Mouse (Mus musculus): ENCODE results near the gene Pde4b. TPM values are rescaled to one million over a fixed set of nuclear protein-coding genes. Genes with fewer than 3 reads are reported as not detected.

The Pde4b gene
- polyA plus RNA-seq, 1 experiment from 2014 or later: 51.2 TPM

GRCm38 (mm10) chr4:102574226-102574625 lies 486.9 kb downstream of the Pde4b start:
- 61% methylated on average over 9 of the region's 9 CpGs for WGBS
- no peak overlapping the region for H3K4me2 ChIP-seq (ENCODE audit: low read depth, low read length)
- ATAC-seq (ENCODE audit: low read depth): no peak
- peaks cover 8% of the 10 kb centered on the region for H3K4me1 ChIP-seq (ENCODE audit: control insufficient read depth, insufficient read depth, low read length)
- H3K9me3 ChIP-seq (ENCODE audit: control insufficient read depth, low read length): no peaks in the 10 kb centered on the region
- H3K9ac ChIP-seq (replicated peaks; ENCODE audit: low read depth, low read length): no peak overlapping the region
- H3K36me3 ChIP-seq (ENCODE audit: control insufficient read depth, insufficient read depth, low read length): no peaks in the 10 kb centered on the region
- no peak overlapping the region for H3K4me3 ChIP-seq (ENCODE audit: low read depth, low read length)
- H3K27ac ChIP-seq (ENCODE audit: low read depth, low read length): no peak overlapping the region
- H3K27me3 ChIP-seq (ENCODE audit: control insufficient read depth, insufficient read depth, low read length): peaks cover 5% of the 10 kb centered on the region; the same call in 1 of the 2 replicates

GRCm38 (mm10) chr4:102574666-102575254 lies 487.4 kb downstream of the Pde4b start:
- no peak overlapping the region for H3K4me2 ChIP-seq (ENCODE audit: low read depth, low read length)
- no peak for ATAC-seq (ENCODE audit: low read depth)

GRCm38 (mm10) chr4:102576109-102576508 lies 488.8 kb downstream of the Pde4b start:
- Histone ChIP-seq H3K4me1 (ENCODE audit: control insufficient read depth, insufficient read depth, low read length) (no peaks in the 10 kb centered on the region), H3K36me3 (ENCODE audit: control insufficient read depth, insufficient read depth, low read length) (no peaks in the 10 kb centered on the region), H3K9me3 (ENCODE audit: control insufficient read depth, low read length) (no peaks in the 10 kb centered on the region), H3K9ac (replicated peaks; ENCODE audit: low read depth, low read length) (no peak overlapping the region), H3K27me3 (ENCODE audit: control insufficient read depth, insufficient read depth, low read length) (no peaks in the 10 kb centered on the region), H3K4me3 (ENCODE audit: low read depth, low read length) (no peak overlapping the region), H3K4me2 (ENCODE audit: low read depth, low read length) (no peak overlapping the region), H3K27ac (ENCODE audit: low read depth, low read length) (no peak overlapping the region)
- 89% methylated on average over 6 of the region's 6 CpGs for WGBS
- no peak for ATAC-seq (ENCODE audit: low read depth)

More at GRCm38 (mm10) chr4:102574666-102575254, 487.4 kb downstream of the Pde4b start:
- peaks cover 7% of the 10 kb centered on the region for H3K4me1 ChIP-seq (ENCODE audit: control insufficient read depth, insufficient read depth, low read length)
- 82% methylated on average over 10 of the region's 10 CpGs for WGBS
- H3K27me3 ChIP-seq (ENCODE audit: control insufficient read depth, insufficient read depth, low read length): peaks cover 5% of the 10 kb centered on the region; the same call in 1 of the 2 replicates
- H3K27ac ChIP-seq (ENCODE audit: low read depth, low read length): no peak overlapping the region
- H3K4me3 ChIP-seq (ENCODE audit: low read depth, low read length): no peak overlapping the region
- no peaks in the 10 kb centered on the region for H3K9me3 ChIP-seq (ENCODE audit: control insufficient read depth, low read length)
- H3K9ac ChIP-seq (replicated peaks; ENCODE audit: low read depth, low read length): no peak overlapping the region
- H3K36me3 ChIP-seq (ENCODE audit: control insufficient read depth, insufficient read depth, low read length): no peaks in the 10 kb centered on the region

DNA sequence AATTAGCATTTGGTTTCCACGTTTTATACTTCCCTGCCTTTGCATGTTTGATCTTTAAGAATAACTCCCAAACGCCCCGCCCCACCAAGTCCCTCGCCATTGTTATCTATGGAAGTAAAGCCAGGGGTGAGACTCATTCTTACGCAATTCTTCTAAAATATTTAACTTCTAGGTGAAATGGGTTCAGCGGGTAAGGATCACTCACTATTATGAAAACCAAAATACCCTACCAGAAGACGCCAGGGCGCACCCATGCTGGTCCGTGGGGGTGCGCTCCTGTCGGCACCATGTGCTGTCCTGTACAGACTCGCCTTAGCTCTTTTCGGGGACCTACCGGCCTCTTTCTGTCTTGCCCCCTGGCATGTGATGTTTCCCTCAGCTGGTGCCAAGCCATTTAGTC lies 490.3 kb downstream of the Pde4b start:
- no peaks in the 10 kb centered on the region for H3K27me3 ChIP-seq (ENCODE audit: control insufficient read depth, insufficient read depth, low read length)

DNA sequence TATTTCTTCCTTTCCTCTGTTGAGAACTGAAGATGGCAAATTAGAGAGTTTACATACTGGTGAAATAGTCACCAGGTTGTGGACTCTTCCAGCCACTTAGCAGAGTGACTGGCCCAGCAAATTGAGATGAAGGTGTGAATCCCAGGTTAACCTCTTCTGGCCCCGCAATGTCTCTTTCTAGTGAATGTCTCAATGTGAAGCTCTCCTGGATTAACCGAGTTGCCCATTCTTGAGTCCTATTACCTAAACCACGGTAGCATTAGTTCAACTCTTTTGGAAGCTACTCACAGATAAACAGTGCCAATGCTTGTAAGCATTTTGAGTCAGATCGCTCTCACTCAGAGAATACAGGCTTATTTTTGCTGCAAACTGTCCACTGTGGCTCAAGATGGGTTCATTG lies 491.7 kb downstream of the Pde4b start:
- Histone ChIP-seq H3K4me2 (ENCODE audit: low read depth, low read length) (no peak overlapping the region), H3K27ac (ENCODE audit: low read depth, low read length) (no peak overlapping the region), H3K4me1 (ENCODE audit: control insufficient read depth, insufficient read depth, low read length) (no peaks in the 10 kb centered on the region), H3K36me3 (ENCODE audit: control insufficient read depth, insufficient read depth, low read length) (no peaks in the 10 kb centered on the region), H3K4me3 (ENCODE audit: low read depth, low read length) (no peak overlapping the region), H3K9me3 (ENCODE audit: control insufficient read depth, low read length) (no peaks in the 10 kb centered on the region), H3K27me3 (ENCODE audit: control insufficient read depth, insufficient read depth, low read length) (no peaks in the 10 kb centered on the region), H3K9ac (replicated peaks; ENCODE audit: low read depth, low read length) (no peak overlapping the region)
- ATAC-seq (ENCODE audit: low read depth): no peak
- WGBS: 88% methylated on average over 4 of the region's 4 CpGs

More for the DNA sequence above, 490.3 kb downstream of the Pde4b start:
- no peak overlapping the region for H3K9ac ChIP-seq (replicated peaks; ENCODE audit: low read depth, low read length)
- H3K27ac ChIP-seq (ENCODE audit: low read depth, low read length): no peak overlapping the region
- 87% methylated on average over 14 of the region's 14 CpGs for WGBS
- no peaks in the 10 kb centered on the region for H3K36me3 ChIP-seq (ENCODE audit: control insufficient read depth, insufficient read depth, low read length)
- no peak overlapping the region for H3K4me3 ChIP-seq (ENCODE audit: low read depth, low read length)
- H3K4me2 ChIP-seq (ENCODE audit: low read depth, low read length): no peak overlapping the region
- H3K4me1 ChIP-seq (ENCODE audit: control insufficient read depth, insufficient read depth, low read length): no peaks in the 10 kb centered on the region
- no peaks in the 10 kb centered on the region for H3K9me3 ChIP-seq (ENCODE audit: control insufficient read depth, low read length)
- ATAC-seq (ENCODE audit: low read depth): no peak

DNA sequence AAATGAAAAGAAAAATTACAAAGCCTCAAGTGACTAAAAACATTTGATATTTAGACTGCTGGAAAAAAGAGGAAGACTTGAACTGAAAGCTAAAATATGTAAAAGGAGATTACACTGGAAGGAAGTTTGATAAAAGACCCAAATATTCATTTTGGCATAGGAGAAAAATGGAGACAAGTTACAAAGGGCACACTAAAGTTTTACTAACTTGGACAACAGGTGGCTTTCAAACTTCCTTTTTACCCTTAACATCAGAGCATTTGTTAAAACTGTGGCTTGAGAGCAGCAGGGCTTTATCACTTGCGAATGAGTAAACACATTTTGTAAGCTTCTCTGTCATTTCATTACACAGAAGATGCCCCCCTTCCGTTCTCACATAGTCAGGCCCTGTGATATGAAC lies 492.4 kb downstream of the Pde4b start:
- Histone ChIP-seq H3K27me3 (ENCODE audit: control insufficient read depth, insufficient read depth, low read length) (no peaks in the 10 kb centered on the region), H3K9ac (replicated peaks; ENCODE audit: low read depth, low read length) (no peak overlapping the region), H3K4me3 (ENCODE audit: low read depth, low read length) (no peak overlapping the region), H3K4me1 (ENCODE audit: control insufficient read depth, insufficient read depth, low read length) (no peaks in the 10 kb centered on the region), H3K9me3 (ENCODE audit: control insufficient read depth, low read length) (no peaks in the 10 kb centered on the region), H3K27ac (ENCODE audit: low read depth, low read length) (no peak overlapping the region), H3K36me3 (ENCODE audit: control insufficient read depth, insufficient read depth, low read length) (no peaks in the 10 kb centered on the region), H3K4me2 (ENCODE audit: low read depth, low read length) (no peak overlapping the region)
- 87% methylated on average over 2 of the region's 2 CpGs for WGBS
- ATAC-seq (ENCODE audit: low read depth): no peak

DNA sequence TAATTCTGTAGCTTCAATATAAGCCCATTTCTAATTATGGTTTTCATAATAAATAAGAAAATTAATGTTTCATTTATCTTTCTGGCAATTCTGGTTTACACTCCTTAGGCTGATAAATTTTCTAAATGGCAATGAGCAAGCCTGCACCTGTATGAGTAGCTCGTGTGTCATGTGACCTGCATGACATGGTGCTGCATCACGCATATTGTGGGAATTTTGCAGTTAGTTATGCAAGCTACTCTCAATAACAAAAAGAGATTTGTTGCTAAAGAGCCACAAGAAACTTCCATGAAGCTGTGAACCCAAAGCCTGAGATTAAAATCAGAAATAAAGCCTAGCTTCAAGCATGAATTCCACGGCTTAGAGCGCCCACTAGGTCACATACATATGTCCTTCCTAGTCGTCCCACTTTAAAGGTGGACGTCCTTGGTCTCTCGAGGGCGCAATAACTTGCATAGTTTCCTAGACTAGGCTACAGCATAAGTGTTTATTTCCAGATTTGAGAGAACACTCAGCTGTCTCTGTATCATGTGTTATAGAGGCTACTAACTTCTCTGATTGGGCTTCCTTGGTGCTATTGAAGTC lies 494.9 kb downstream of the Pde4b start:
- Histone ChIP-seq H3K27ac (ENCODE audit: low read depth, low read length) (no peak overlapping the region), H3K27me3 (ENCODE audit: control insufficient read depth, insufficient read depth, low read length) (no peaks in the 10 kb centered on the region), H3K4me1 (ENCODE audit: control insufficient read depth, insufficient read depth, low read length) (no peaks in the 10 kb centered on the region), H3K9me3 (ENCODE audit: control insufficient read depth, low read length) (no peaks in the 10 kb centered on the region), H3K36me3 (ENCODE audit: control insufficient read depth, insufficient read depth, low read length) (no peaks in the 10 kb centered on the region), H3K4me3 (ENCODE audit: low read depth, low read length) (no peak overlapping the region), H3K9ac (replicated peaks; ENCODE audit: low read depth, low read length) (no peak overlapping the region), H3K4me2 (ENCODE audit: low read depth, low read length) (no peak overlapping the region)
- WGBS: 94% methylated on average over 8 of the region's 8 CpGs
- ATAC-seq (ENCODE audit: low read depth): no peak

GRCm38 (mm10) chr4:102582963-102583362 lies 495.6 kb downstream of the Pde4b start:
- Histone ChIP-seq H3K27ac (ENCODE audit: low read depth, low read length) (no peak overlapping the region), H3K27me3 (ENCODE audit: control insufficient read depth, insufficient read depth, low read length) (no peaks in the 10 kb centered on the region), H3K9me3 (ENCODE audit: control insufficient read depth, low read length) (no peaks in the 10 kb centered on the region), H3K4me1 (ENCODE audit: control insufficient read depth, insufficient read depth, low read length) (no peaks in the 10 kb centered on the region), H3K36me3 (ENCODE audit: control insufficient read depth, insufficient read depth, low read length) (no peaks in the 10 kb centered on the region), H3K4me3 (ENCODE audit: low read depth, low read length) (no peak overlapping the region), H3K4me2 (ENCODE audit: low read depth, low read length) (no peak overlapping the region), H3K9ac (replicated peaks; ENCODE audit: low read depth, low read length) (no peak overlapping the region)
- ATAC-seq (ENCODE audit: low read depth): no peak
- 75% methylated on average over 6 of the region's 6 CpGs for WGBS

GRCm38 (mm10) chr4:102583469-102583868 lies 496.1 kb downstream of the Pde4b start:
- Histone ChIP-seq H3K27ac (ENCODE audit: low read depth, low read length) (no peak overlapping the region), H3K9me3 (ENCODE audit: control insufficient read depth, low read length) (no peaks in the 10 kb centered on the region), H3K36me3 (ENCODE audit: control insufficient read depth, insufficient read depth, low read length) (no peaks in the 10 kb centered on the region), H3K9ac (replicated peaks; ENCODE audit: low read depth, low read length) (no peak overlapping the region), H3K27me3 (ENCODE audit: control insufficient read depth, insufficient read depth, low read length) (no peaks in the 10 kb centered on the region), H3K4me3 (ENCODE audit: low read depth, low read length) (no peak overlapping the region), H3K4me2 (ENCODE audit: low read depth, low read length) (no peak overlapping the region), H3K4me1 (ENCODE audit: control insufficient read depth, insufficient read depth, low read length) (no peaks in the 10 kb centered on the region; the same call in 1 of the 2 replicates)
- ATAC-seq (ENCODE audit: low read depth): no peak
- 80% methylated on average over 3 of the region's 3 CpGs for WGBS

Data from neural tube, embryonic 14.5 days (tissue).